Mouse (Mus musculus) erythroblast, embryonic 14.5 days (primary cell): ENCODE measurements around the gene Mnd1.

Experiments
- GATA1 ChIP-seq: IDR thresholded peaks from 2 replicates; pipeline ENCODE4 v1.6.1; 2012; ENCODE audit warnings: low read length, inconsistent platforms, mixed read lengths
- TAL1 ChIP-seq: IDR thresholded peaks from 3 replicates; pipeline ENCODE4 v1.6.1; 2012; ENCODE audit warnings: low read length, inconsistent platforms, mixed read lengths

GRCm38 (mm10) chr3:84060946-84061345, 94.6 kb downstream of the Mnd1 start:
- TF ChIP-seq GATA1 (no peak), TAL1 (no peak)
